Mouse (Mus musculus) lung, embryonic 15.5 days (tissue): Measurements from ENCODE around the gene Mapk1. TPM values are rescaled to one million over a fixed set of nuclear protein-coding genes. Genes with fewer than 3 reads are reported as not detected.

Source experiments
- ATAC-seq: fragments of 200-750 bp; cut with Nextera tagmentation; 2 replicates; pipeline ENCODE4 v1.8.0; 2017; ENCODE audit warnings: moderate number of reproducible peaks, borderline replicate concordance; ENCODE audit not compliant: low FRiP score, low TSS enrichment; ENCODE audit errors: extremely low read depth
- H3K27ac ChIP-seq: fragments of 300-500 bp; sonication (generic); 2 replicates; pipeline ENCODE4 v1.5.1; 2015; ENCODE audit warnings: moderate library complexity, mild to moderate bottlenecking, inconsistent platforms
- H3K27me3 ChIP-seq: fragments of 300-500 bp; sonication (generic); 2 replicates; pipeline ENCODE4 v1.6.1; 2015; ENCODE audit warnings: inconsistent platforms
- H3K36me3 ChIP-seq: fragments of 300-500 bp; sonication (generic); 2 replicates; pipeline ENCODE4 v1.6.1; 2015; ENCODE audit warnings: inconsistent platforms
- H3K4me1 ChIP-seq: fragments of 300-500 bp; sonication (generic); 2 replicates; pipeline ENCODE4 v1.6.1; 2015; ENCODE audit warnings: inconsistent platforms
- H3K4me2 ChIP-seq: fragments of 300-500 bp; sonication (generic); 2 replicates; pipeline ENCODE4 v1.6.1; 2015; ENCODE audit warnings: inconsistent platforms, mild to moderate bottlenecking, moderate library complexity
- H3K4me3 ChIP-seq: fragments of 300-500 bp; sonication (generic); 2 replicates; pipeline ENCODE4 v1.5.1; 2015; ENCODE audit warnings: mild to moderate bottlenecking, inconsistent platforms
- H3K9ac ChIP-seq: fragments of 300-500 bp; sonication (generic); 2 replicates; pipeline ENCODE4 v1.6.1; 2015; ENCODE audit warnings: inconsistent platforms
- H3K9me3 ChIP-seq: fragments of 300-500 bp; sonication (generic); 2 replicates; pipeline ENCODE4 v1.6.1; 2016; ENCODE audit warnings: inconsistent platforms
- WGBS: fragments of 180-500 bp; shearing (Covaris S2); methylation state at CpG from one replicate; pipeline ENCODE4 v1.1.7; 2015; 5-methylcytosine and 5-hydroxymethylcytosine counted together
- polyA plus RNA-seq: library from polyadenylated mRNA; unstranded; fragments of >200 nt; fragmentation: Nextera tagmentation; extraction: Ambion mirVana; gene quantifications from 2 replicates; pipeline ENCODE4 v1.2.1, GENCODE M21; 2015

Gene Mapk1
- polyA plus RNA-seq, 1 experiment from 2014 or later = 166 TPM

DNA sequence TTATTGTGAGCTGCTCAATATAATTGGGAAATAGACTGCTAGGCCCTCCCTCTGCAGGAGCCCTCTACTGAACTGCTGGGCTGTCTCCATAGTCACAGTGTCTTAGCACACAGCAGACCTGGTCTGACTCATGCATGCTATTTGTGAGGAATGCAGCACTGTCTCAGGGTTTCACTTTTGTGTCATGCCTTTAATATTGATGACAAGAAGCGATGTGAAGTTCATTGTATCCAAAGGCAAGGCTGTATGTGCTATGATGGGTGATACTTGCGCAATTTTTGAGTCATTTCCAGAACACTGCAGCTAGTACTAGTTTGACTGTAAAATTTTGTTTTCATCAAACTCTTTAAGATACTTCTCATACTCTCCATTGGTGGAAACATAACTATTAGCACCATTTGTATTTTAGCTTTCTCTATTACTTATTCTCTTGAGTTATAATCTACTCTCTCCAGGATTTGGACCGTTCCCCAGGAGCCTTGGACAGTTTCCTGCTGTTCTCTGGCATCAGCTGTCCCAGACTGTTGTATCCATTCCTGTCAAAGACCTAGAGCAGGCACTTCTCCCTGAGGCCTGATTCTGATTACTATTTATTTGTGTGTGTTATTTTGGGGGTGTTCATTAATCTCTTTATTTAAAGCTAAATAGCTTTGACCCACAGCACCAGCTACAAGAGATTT lies 41.4 kb downstream of the Mapk1 start:
- no peaks in the 10 kb centered on the region for H3K9me3 ChIP-seq
- 78% methylated on average over 3 of the region's 3 CpGs for WGBS
- no peak overlapping the region for H3K4me2 ChIP-seq
- peak; percentile 59; the same call in 1 of the 2 replicates for ATAC-seq
- H3K36me3 ChIP-seq = peaks cover 65% of the 10 kb centered on the region
- H3K9ac ChIP-seq = no peak overlapping the region
- H3K4me3 ChIP-seq = no peak overlapping the region
- H3K27me3 ChIP-seq = no peaks in the 10 kb centered on the region
- no peak overlapping the region; the same call in 1 of the 2 replicates for H3K27ac ChIP-seq
- H3K4me1 ChIP-seq = 0 out of 2 replicates have a peak, but pooled peaks cover 3% of the 10 kb centered on the region

DNA sequence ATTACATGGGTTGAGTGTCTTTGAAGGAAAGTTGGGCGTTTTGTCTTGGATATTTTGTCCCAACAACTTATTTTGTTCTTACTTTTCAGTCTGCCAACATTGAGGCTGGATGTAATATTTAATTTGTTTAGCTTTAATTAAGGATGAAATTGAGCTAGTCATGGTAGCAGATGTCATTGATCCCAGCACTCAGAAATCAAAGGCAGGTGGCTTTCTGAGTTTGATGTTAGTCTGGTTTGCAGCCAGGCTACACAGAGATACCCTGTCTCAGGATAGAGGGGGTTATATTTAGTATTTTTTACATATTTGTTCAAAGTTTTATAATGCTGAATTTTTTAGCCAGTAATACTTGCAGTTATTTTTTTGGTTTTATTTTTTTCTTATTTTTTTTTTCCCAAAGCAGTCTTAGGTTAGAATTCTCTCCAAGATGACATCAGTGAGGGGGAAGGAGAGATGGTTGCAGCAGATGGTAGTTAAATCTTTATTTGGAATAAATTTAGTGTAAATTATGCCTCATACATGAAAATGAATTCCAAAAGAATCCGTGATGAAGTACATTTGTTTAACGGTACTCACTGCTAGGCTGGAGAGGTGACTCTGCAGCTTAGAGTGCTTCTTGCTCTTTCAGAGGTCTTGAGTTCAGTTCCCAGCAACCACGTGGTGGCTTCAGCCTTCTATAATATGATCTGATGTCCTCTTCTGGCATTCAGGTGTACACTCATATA lies 47.0 kb downstream of the Mapk1 start:
- peaks cover 60% of the 10 kb centered on the region for H3K36me3 ChIP-seq

DNA sequence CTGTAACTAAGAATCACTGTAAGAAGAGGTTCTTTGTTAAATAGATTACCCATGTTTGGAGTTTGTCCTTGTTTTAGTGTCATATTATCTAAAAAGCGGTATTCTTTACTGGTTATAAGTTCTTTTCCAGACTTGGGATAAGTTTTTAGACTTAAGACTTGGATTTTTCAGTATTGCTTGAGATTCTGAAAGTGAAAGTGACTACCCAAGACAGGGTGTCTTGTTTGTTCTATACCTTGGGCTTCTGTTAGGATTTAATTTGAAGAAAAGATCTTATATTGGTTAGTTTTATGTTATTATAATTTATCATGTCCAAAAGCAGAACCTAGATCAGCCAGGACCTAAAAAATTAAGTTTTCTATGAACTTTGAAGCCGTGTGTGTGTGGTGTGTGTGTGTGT lies 50.6 kb downstream of the Mapk1 start:
- H3K27ac ChIP-seq = no peak overlapping the region
- no peak overlapping the region for H3K4me2 ChIP-seq
- no peaks in the 10 kb centered on the region for H3K4me1 ChIP-seq
- no peak overlapping the region for H3K4me3 ChIP-seq
- no peaks in the 10 kb centered on the region for H3K9me3 ChIP-seq
- no peaks in the 10 kb centered on the region for H3K27me3 ChIP-seq
- no peak for ATAC-seq
- 92% methylated on average over 2 of the region's 2 CpGs for WGBS
- peaks cover 64% of the 10 kb centered on the region for H3K36me3 ChIP-seq
- no peak overlapping the region for H3K9ac ChIP-seq

More for the DNA sequence above, 47.0 kb downstream of the Mapk1 start:
- H3K9ac ChIP-seq = no peak overlapping the region
- no peak for ATAC-seq
- WGBS = 85% methylated on average over 4 of the region's 4 CpGs
- no peaks in the 10 kb centered on the region for H3K4me1 ChIP-seq
- no peaks in the 10 kb centered on the region for H3K27me3 ChIP-seq
- H3K27ac ChIP-seq = no peak overlapping the region
- H3K9me3 ChIP-seq = no peaks in the 10 kb centered on the region
- no peak overlapping the region for H3K4me3 ChIP-seq
- H3K4me2 ChIP-seq = no peak overlapping the region

DNA sequence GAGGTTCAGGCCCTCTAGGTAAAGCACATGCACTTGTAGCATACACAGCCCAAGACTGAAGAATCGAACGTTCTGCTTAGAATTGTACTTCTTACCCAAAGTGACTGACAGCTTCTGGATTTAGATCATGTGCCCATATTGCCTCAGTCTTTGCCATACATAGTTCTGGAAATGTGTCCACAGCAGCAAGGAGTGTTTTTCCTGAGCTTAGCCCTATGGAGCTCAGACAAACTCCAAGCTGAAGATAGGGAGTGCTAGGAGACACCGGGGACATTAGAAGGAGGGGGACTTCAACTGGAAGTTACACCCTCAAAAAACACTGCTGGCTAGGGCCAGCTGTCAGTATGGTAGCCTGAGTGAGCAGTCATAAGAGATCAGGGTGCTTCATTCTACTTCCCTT lies 57.5 kb downstream of the Mapk1 start:
- peaks cover 86% of the 10 kb centered on the region for H3K36me3 ChIP-seq
- 92% methylated on average over 3 of the region's 3 CpGs for WGBS
- no peak for ATAC-seq
- no peak overlapping the region for H3K4me2 ChIP-seq
- no peaks in the 10 kb centered on the region for H3K9me3 ChIP-seq
- no peak overlapping the region for H3K4me3 ChIP-seq
- H3K27me3 ChIP-seq = no peaks in the 10 kb centered on the region
- H3K9ac ChIP-seq = no peak overlapping the region
- no peaks in the 10 kb centered on the region for H3K4me1 ChIP-seq
- no peak overlapping the region for H3K27ac ChIP-seq

DNA sequence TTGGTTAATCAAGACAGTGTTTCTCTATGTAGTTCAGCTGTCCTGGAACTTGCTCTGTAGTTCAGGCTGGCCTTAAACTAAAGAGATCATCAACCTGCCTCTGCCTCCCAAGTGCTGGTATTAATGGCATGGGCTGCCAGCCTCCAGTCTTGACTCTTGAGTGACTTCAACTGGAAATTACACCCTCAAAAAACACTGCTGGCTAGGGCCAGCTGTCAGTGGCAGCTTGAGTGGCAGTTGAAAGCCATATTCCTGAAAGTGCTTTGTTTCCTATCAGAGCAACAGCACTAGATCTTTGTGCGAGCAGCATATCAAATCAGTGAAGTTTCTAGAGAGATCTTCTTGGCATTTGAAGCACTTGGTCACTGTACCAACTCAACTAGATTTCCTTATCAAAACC lies 58.2 kb downstream of the Mapk1 start:
- H3K4me2 ChIP-seq = no peak overlapping the region
- no peaks in the 10 kb centered on the region for H3K27me3 ChIP-seq
- WGBS = 98% methylated on average over 1 of the region's 1 CpGs
- no peaks in the 10 kb centered on the region for H3K9me3 ChIP-seq
- H3K36me3 ChIP-seq = peaks cover 86% of the 10 kb centered on the region
- H3K4me1 ChIP-seq = no peaks in the 10 kb centered on the region
- no peak overlapping the region for H3K27ac ChIP-seq
- no peak overlapping the region for H3K9ac ChIP-seq
- no peak overlapping the region for H3K4me3 ChIP-seq
- no peak for ATAC-seq

DNA sequence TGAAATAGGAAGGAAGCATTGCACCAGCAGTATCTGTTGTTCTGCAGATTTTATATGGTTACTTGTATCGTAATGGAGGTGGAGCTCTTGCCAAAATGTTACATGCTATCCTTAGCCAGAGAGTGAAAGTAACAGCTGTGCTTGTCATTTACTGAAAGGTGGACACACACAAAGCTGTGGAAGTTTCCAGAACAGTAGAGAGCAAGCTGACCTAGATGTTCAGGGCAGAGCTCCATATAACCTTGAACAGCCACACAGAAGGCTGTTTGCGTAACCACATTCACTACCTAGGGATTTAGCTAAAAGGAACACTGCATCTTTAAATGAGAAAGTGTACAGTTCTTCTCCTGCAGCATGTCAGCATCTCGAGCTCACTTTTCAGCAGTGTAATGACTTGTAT lies 61.1 kb downstream of the Mapk1 start:
- no peak overlapping the region for H3K4me2 ChIP-seq
- no peak for ATAC-seq
- peaks cover 82% of the 10 kb centered on the region for H3K36me3 ChIP-seq
- H3K4me3 ChIP-seq = no peak overlapping the region
- H3K27me3 ChIP-seq = no peaks in the 10 kb centered on the region
- H3K4me1 ChIP-seq = no peaks in the 10 kb centered on the region
- no peak overlapping the region for H3K27ac ChIP-seq
- no peak overlapping the region for H3K9ac ChIP-seq
- no peaks in the 10 kb centered on the region for H3K9me3 ChIP-seq
- WGBS = 86% methylated on average over 3 of the region's 3 CpGs

DNA sequence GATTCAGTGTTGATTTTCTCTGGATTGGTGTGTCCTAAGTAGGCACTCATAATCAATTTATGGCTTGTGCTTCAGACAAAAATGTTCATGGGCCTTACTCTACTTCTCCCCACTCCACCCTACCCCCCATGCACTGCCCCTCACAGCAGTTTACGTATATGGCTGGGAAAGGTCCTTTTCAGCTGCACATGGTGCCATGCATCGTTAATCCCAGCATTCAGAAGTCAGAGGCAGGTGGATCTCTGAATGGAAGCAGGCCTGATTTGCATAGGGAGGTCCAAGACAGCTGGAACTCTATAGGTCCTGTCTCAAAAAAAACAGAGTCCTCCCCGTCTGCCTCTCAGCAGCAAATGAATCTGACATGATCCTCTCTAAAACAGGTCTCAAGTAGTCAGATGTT lies 62.1 kb downstream of the Mapk1 start:
- no peaks in the 10 kb centered on the region for H3K4me1 ChIP-seq
- no peaks in the 10 kb centered on the region for H3K27me3 ChIP-seq
- peaks cover 77% of the 10 kb centered on the region for H3K36me3 ChIP-seq
- H3K9ac ChIP-seq = no peak overlapping the region
- WGBS = 72% methylated on average over 3 of the region's 3 CpGs
- no peak overlapping the region for H3K4me3 ChIP-seq
- ATAC-seq = no peak
- no peak overlapping the region for H3K27ac ChIP-seq
- no peak overlapping the region for H3K4me2 ChIP-seq
- H3K9me3 ChIP-seq = no peaks in the 10 kb centered on the region

DNA sequence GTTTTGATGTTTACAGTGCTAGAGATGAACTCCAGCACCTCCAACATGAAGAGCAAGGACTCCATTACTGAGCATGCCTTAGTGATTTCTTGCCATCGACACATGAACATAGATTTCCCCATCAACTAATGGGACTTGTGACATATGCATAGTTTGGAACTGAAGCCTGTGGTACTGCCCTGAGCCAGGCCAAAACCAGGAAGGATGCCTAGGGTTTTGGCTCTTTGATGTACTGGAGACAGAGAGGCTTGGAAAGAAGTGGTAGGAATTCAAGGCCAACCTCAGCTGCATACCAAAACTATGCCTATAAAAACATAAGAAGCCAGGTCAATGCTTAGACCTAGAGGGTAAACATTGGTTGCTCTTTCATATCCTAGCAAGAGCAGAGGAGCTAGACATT lies 66.7 kb downstream of the Mapk1 start:
- ATAC-seq = no peak
- H3K4me2 ChIP-seq = no peak overlapping the region
- no peak overlapping the region for H3K4me3 ChIP-seq
- WGBS = 96% methylated on average over 1 of the region's 1 CpGs
- no peak overlapping the region for H3K9ac ChIP-seq
- H3K27me3 ChIP-seq = no peaks in the 10 kb centered on the region
- H3K27ac ChIP-seq = no peak overlapping the region
- H3K4me1 ChIP-seq = no peaks in the 10 kb centered on the region
- no peaks in the 10 kb centered on the region for H3K9me3 ChIP-seq
- H3K36me3 ChIP-seq = peaks cover 40% of the 10 kb centered on the region; the same call in 1 of the 2 replicates

DNA sequence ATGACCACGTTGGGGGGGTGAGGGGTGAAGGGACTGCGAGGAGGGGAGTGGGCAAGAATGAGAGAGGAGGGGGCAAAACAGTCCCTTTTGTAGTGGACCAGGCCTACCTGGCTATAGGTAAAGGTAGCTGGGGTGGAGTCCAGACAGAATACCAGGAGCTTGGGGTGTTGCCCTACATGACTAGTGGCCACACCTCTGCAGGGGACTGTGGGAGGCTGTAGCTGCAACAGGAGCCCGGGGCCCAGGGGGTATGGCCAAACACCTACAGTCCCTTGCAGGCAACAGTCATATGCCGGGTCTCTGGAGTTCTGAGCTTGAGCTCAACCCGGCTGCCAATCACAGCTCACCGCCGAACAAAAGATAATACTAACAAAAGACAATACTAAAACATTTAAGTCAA lies 68.9 kb downstream of the Mapk1 start:
- WGBS = 65% methylated on average over 7 of the region's 7 CpGs
- Histone ChIP-seq H3K4me2 (no peak overlapping the region), H3K27me3 (no peaks in the 10 kb centered on the region), H3K4me1 (no peaks in the 10 kb centered on the region), H3K9me3 (no peaks in the 10 kb centered on the region), H3K9ac (no peak overlapping the region), H3K27ac (no peak overlapping the region), H3K36me3 (peaks cover 23% of the 10 kb centered on the region; the same call in 1 of the 2 replicates), H3K4me3 (no peak overlapping the region)
- 0 out of 2 replicates have a peak, but pooled peaks have one; percentile 31 for ATAC-seq

DNA sequence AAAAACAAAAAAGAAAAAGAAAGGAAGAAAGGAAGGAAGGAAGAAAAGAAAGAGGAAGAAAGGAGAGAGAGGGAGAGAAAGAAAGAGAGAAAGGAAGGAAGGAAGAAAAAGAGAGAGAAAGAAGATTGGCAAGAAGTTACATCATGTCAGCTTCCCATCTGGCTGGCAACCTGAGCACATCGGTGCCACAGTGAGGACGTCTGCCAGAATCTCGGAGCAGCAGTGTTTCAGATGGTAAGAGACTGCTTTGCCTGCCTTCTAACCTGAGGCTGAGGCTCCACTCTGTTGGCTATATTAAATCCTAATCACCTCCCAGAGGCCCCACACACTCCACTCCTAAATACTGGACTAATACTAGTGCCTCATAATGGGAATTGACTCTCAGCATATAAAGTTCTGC lies 70.7 kb downstream of the Mapk1 start:
- Histone ChIP-seq H3K9me3 (no peaks in the 10 kb centered on the region), H3K4me1 (no peaks in the 10 kb centered on the region), H3K27me3 (no peaks in the 10 kb centered on the region), H3K27ac (no peak overlapping the region), H3K4me2 (no peak overlapping the region), H3K36me3 (peaks cover 7% of the 10 kb centered on the region; the same call in 1 of the 2 replicates), H3K9ac (no peak overlapping the region), H3K4me3 (no peak overlapping the region)
- no peak for ATAC-seq
- WGBS = 75% methylated on average over 3 of the region's 3 CpGs

DNA sequence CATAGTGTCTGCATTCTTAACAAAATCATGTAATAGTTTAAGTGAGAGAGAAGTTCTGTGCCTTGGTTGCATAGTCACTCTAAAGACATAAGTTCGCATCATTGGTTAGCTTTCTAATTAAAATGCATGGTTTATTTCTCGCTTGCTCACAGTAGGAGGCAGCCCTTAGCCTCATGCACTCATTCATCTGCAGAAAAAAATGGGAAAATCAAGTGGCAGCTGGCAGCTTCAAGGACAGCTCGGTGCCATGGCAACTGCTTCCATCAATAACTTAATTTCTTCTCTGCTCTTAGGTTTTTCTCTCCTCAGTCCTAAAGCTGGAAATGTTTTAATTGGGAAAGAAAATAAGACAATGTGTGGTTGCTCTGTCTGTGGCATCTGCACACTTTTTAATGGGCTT lies 72.4 kb downstream of the Mapk1 start:
- 77% methylated on average over 3 of the region's 3 CpGs for WGBS
- no peak for ATAC-seq
- no peak overlapping the region for H3K4me2 ChIP-seq

DNA sequence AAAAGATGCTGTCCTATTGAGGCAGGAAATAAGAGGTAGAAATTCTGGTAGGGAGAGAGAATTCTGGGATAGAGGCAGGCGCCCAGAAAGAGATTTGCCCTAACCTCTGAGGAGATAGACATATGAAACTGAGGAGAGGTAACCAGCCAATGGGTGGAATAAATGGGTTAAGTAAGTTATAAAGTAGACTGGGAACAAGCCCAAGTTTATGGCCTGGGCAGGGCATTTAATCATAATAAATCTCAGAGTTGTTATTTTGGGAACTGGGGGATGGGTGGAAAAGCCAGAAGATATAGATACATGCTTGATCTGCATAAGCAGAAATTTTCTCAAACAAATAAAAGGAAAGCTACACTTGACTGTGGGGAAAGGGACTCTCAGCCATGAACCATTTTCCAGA lies 79.2 kb downstream of the Mapk1 start:
- Histone ChIP-seq H3K4me2 (no peak overlapping the region), H3K27ac (no peak overlapping the region), H3K27me3 (no peaks in the 10 kb centered on the region), H3K4me3 (no peak overlapping the region), H3K4me1 (no peaks in the 10 kb centered on the region), H3K9me3 (no peaks in the 10 kb centered on the region), H3K36me3 (no peaks in the 10 kb centered on the region), H3K9ac (no peak overlapping the region)
- WGBS = 53% methylated on average over 1 of the region's 1 CpGs
- no peak for ATAC-seq

More for the DNA sequence above, 72.4 kb downstream of the Mapk1 start:
- no peaks in the 10 kb centered on the region for H3K36me3 ChIP-seq
- no peak overlapping the region for H3K9ac ChIP-seq
- H3K4me3 ChIP-seq = no peak overlapping the region
- H3K4me1 ChIP-seq = no peaks in the 10 kb centered on the region
- H3K9me3 ChIP-seq = no peaks in the 10 kb centered on the region
- H3K27me3 ChIP-seq = no peaks in the 10 kb centered on the region
- no peak overlapping the region for H3K27ac ChIP-seq
